Mouse (Mus musculus): ENCODE results near the gene Maml2. TPM values are rescaled to one million over a fixed set of nuclear protein-coding genes. Genes with fewer than 3 reads are reported as not detected.

Maml2 gene
- polyA plus RNA-seq, 1 experiment, result 12.3 TPM

GRCm38 (mm10) chr9:13425031-13425940 is 127.5 kb downstream of the Maml2 start:
- peak overlapping the region; percentile 19; the same call in 1 of the 2 replicates for H3K27ac ChIP-seq (ENCODE audit: insufficient read depth, low read length)
- whole genome bisulfite sequencing, result 40% methylated on average over 7 of the region's 7 CpGs
- TF ChIP-seq POLR2A (IDR thresholded peaks at IDR 0.05; ENCODE audit: borderline replicate concordance, insufficient read depth, low read length), result no peak
- no peak for TF ChIP-seq CTCF (IDR thresholded peaks at IDR 0.05; ENCODE audit: borderline replicate concordance, insufficient read depth, low read depth, low read length)
- H3K4me3 ChIP-seq (replicated peaks; ENCODE audit: insufficient read depth, low read depth, low read length), result no peak overlapping the region
- peaks cover 6% of the 10 kb centered on the region for H3K4me1 ChIP-seq (ENCODE audit: control insufficient read depth, insufficient read depth, low read length)
- no peaks in the 10 kb centered on the region; the same call in 1 of the 2 replicates for H3K27me3 ChIP-seq (ENCODE audit: control insufficient read depth, insufficient read depth, low read length)
- DNase-seq, result peak; percentile 25 to 34

GRCm38 (mm10) chr9:13429477-13430125 is 131.8 kb downstream of the Maml2 start:
- Histone ChIP-seq H3K4me3 (replicated peaks; ENCODE audit: insufficient read depth, low read depth, low read length) (no peak overlapping the region), H3K27ac (ENCODE audit: insufficient read depth, low read length) (no peak overlapping the region), H3K4me1 (ENCODE audit: control insufficient read depth, insufficient read depth, low read length) (peaks cover 6% of the 10 kb centered on the region), H3K27me3 (ENCODE audit: control insufficient read depth, insufficient read depth, low read length) (no peaks in the 10 kb centered on the region; the same call in 1 of the 2 replicates)
- WGBS, result 61% methylated on average over 2 of the region's 2 CpGs
- TF ChIP-seq CTCF (IDR thresholded peaks at IDR 0.05; ENCODE audit: borderline replicate concordance, insufficient read depth, low read depth, low read length) (no peak), POLR2A (IDR thresholded peaks at IDR 0.05; ENCODE audit: borderline replicate concordance, insufficient read depth, low read length) (no peak)
- no peak for DNase-seq

- Histone ChIP-seq H3K4me1 (ENCODE audit: control insufficient read depth, insufficient read depth, low read length) (peaks cover 2% of the 10 kb centered on the region; the same call in 1 of the 2 replicates), H3K27me3 (ENCODE audit: control insufficient read depth, insufficient read depth, low read length) (no peaks in the 10 kb centered on the region; the same call in 1 of the 2 replicates), H3K27ac (ENCODE audit: insufficient read depth, low read length) (no peak overlapping the region), H3K4me3 (replicated peaks; ENCODE audit: insufficient read depth, low read depth, low read length) (no peak overlapping the region)
- DNase-seq, result no peak
- WGBS, result 94% methylated on average over 6 of the region's 6 CpGs
- TF ChIP-seq CTCF (IDR thresholded peaks at IDR 0.05; ENCODE audit: borderline replicate concordance, insufficient read depth, low read depth, low read length), result no peak
- TF ChIP-seq POLR2A (IDR thresholded peaks at IDR 0.05; ENCODE audit: borderline replicate concordance, insufficient read depth, low read length), result no peak
Measured at GRCm38 (mm10) chr9:13430302-13430701, 132.5 kb downstream of the Maml2 start.

- H3K27me3 ChIP-seq (ENCODE audit: control insufficient read depth, insufficient read depth, low read length), result no peaks in the 10 kb centered on the region; the same call in 1 of the 2 replicates
- peaks cover 2% of the 10 kb centered on the region; the same call in 1 of the 2 replicates for H3K4me1 ChIP-seq (ENCODE audit: control insufficient read depth, insufficient read depth, low read length)
- TF ChIP-seq POLR2A (IDR thresholded peaks at IDR 0.05; ENCODE audit: borderline replicate concordance, insufficient read depth, low read length), result no peak
- TF ChIP-seq CTCF (IDR thresholded peaks at IDR 0.05; ENCODE audit: borderline replicate concordance, insufficient read depth, low read depth, low read length), result no peak
- DNase-seq, result no peak
- H3K4me3 ChIP-seq (replicated peaks; ENCODE audit: insufficient read depth, low read depth, low read length), result no peak overlapping the region
- no peak overlapping the region for H3K27ac ChIP-seq (ENCODE audit: insufficient read depth, low read length)
Measured at GRCm38 (mm10) chr9:13430744-13431143, 133.0 kb downstream of the Maml2 start.

GRCm38 (mm10) chr9:13431646-13432045 is 133.9 kb downstream of the Maml2 start:
- no peak overlapping the region for H3K4me3 ChIP-seq (replicated peaks; ENCODE audit: insufficient read depth, low read depth, low read length)
- 38% methylated on average over 3 of the region's 3 CpGs for WGBS
- H3K27ac ChIP-seq (ENCODE audit: insufficient read depth, low read length), result no peak overlapping the region
- H3K27me3 ChIP-seq (ENCODE audit: control insufficient read depth, insufficient read depth, low read length), result no peaks in the 10 kb centered on the region
- H3K4me1 ChIP-seq (ENCODE audit: control insufficient read depth, insufficient read depth, low read length), result peaks cover 2% of the 10 kb centered on the region; the same call in 1 of the 2 replicates
- DNase-seq, result peak in 1 of 2 experiments; percentile 14
- no peak for TF ChIP-seq CTCF (IDR thresholded peaks at IDR 0.05; ENCODE audit: borderline replicate concordance, insufficient read depth, low read depth, low read length)
- no peak for TF ChIP-seq POLR2A (IDR thresholded peaks at IDR 0.05; ENCODE audit: borderline replicate concordance, insufficient read depth, low read length)

- Histone ChIP-seq H3K4me1 (ENCODE audit: control insufficient read depth, insufficient read depth, low read length) (no peaks in the 10 kb centered on the region; the same call in 1 of the 2 replicates), H3K27ac (ENCODE audit: insufficient read depth, low read length) (no peak overlapping the region), H3K4me3 (replicated peaks; ENCODE audit: insufficient read depth, low read depth, low read length) (no peak overlapping the region), H3K27me3 (ENCODE audit: control insufficient read depth, insufficient read depth, low read length) (no peaks in the 10 kb centered on the region)
- TF ChIP-seq CTCF (IDR thresholded peaks at IDR 0.05; ENCODE audit: borderline replicate concordance, insufficient read depth, low read depth, low read length) (no peak), POLR2A (IDR thresholded peaks at IDR 0.05; ENCODE audit: borderline replicate concordance, insufficient read depth, low read length) (no peak)
- WGBS, result 74% methylated on average over 6 of the region's 6 CpGs
- DNase-seq, result no peak
Measured at GRCm38 (mm10) chr9:13433501-13434090, 135.8 kb downstream of the Maml2 start.

- WGBS, result 63% methylated on average over 6 of the region's 6 CpGs
- no peaks in the 10 kb centered on the region for H3K4me1 ChIP-seq (ENCODE audit: control insufficient read depth, insufficient read depth, low read length)
Measured at GRCm38 (mm10) chr9:13440911-13441310, 143.2 kb downstream of the Maml2 start.

More at GRCm38 (mm10) chr9:13440911-13441310, 143.2 kb downstream of the Maml2 start:
- no peak for DNase-seq
- TF ChIP-seq CTCF (IDR thresholded peaks at IDR 0.05; ENCODE audit: borderline replicate concordance, insufficient read depth, low read depth, low read length) (no peak), POLR2A (IDR thresholded peaks at IDR 0.05; ENCODE audit: borderline replicate concordance, insufficient read depth, low read length) (no peak)
- no peak overlapping the region for H3K27ac ChIP-seq (ENCODE audit: insufficient read depth, low read length)
- no peaks in the 10 kb centered on the region for H3K27me3 ChIP-seq (ENCODE audit: control insufficient read depth, insufficient read depth, low read length)
- no peak overlapping the region for H3K4me3 ChIP-seq (replicated peaks; ENCODE audit: insufficient read depth, low read depth, low read length)
